Mouse (Mus musculus): Measurements from ENCODE around the gene Fmr1.
"Not testable (repeated sequence)": the region's sequence is repeated elsewhere in the genome, so short reads cannot be mapped to it uniquely, and the experiment has no call there.

Gene Fmr1

DNA sequence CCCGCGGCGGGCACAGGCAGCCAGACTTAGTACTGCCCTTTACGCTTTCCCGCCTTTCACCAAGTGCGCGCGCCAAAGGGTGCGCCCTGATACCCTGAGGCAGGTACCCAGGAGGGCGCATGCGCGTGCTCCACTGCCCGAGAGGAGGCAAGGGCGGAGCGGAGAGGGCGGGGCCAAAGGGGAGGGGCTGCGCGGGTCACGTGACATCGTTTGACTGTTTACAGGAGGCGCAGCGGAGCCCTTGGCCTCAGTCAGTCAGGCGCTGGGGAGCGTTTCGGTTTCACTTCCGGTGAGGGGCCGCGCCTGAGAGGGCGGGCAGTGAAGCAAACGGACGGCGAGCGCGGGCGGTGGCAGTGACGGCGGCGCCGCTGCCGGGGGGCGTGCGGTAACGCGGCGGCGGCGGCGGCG lies at the start of gene Fmr1:
Gene Fmr1, plus strand, starts transcription at position 209 of the 408 bp plus-strand sequence.
- peak; percentile 98 for DNase-seq

DNA sequence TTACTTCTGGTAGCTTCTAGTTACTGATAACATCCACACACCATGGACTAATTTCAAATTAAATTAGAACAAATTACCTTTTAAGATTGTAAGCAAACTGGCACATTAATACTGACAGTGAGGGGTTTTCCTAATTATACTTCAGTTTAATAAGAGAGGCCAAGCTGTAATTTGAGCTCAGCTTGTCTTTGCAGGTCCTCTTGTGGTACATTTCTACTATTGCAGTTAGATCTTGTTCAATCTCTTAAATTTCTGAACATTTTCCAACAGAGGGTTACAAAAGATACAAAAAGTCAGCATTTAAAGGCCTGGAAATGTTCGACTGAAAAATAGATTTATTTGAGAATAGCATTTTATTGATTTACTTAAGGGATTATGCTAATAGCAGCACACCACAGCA lies 36.7 kb upstream of the Fmr1 start:
- DNase-seq: no peak

DNA sequence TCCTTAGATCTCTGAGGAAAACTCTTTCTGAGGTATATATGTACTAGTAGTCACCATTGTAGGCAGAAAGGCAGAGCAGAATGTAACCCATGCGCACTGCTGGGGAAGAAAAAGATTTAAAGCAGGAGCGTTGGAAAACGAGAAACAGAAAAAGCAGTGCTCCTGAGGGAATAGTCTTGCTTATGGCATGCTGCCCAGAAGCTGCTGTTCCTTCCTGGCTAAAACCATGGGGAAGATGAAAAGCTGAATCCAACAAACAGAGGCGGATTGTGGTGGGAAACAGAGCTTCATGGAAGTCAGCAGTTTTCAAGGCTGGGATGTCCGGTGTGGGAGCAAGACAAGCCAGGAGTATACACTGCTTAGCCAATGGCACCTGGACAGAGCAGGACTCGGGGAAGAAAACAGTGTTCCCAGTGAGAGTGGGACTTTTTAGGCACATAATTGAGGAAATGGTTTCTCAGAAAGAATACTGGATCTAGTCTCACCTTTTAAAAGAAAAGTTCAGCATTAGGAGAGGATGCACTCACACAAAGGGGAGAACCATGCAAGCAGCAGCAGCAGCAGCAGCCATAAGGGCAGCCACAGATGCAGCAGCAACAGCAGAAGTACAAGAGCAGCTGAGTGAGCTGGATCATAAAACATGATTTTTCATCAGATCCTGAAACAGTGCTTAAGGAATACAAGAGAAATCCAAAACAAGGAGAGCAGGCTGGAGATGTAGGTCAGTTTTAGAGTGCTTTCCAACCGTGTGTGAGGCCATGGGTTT lies 33.0 kb upstream of the Fmr1 start:
- no peak for DNase-seq

DNA sequence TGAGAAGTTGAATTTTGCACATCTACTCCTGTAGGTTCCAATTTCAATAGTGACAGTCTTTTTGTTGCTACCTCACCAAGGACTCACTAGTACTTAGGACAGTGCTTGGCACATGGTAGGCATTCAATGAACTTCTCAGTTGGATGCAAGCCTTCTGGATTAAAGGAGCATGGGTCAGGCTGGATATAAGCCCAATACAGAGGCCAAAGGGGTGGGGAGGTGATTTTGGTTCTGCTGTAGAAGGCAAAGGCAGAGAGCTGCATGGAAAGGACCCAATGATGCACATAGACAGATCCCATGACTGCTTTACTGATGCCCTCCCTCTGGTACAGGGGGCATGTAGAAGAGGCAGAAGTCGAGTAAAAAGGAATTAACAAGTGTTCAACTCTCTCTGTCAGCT lies 833 bp upstream of the Fmr1 start:
- DNase-seq: no peak

DNA sequence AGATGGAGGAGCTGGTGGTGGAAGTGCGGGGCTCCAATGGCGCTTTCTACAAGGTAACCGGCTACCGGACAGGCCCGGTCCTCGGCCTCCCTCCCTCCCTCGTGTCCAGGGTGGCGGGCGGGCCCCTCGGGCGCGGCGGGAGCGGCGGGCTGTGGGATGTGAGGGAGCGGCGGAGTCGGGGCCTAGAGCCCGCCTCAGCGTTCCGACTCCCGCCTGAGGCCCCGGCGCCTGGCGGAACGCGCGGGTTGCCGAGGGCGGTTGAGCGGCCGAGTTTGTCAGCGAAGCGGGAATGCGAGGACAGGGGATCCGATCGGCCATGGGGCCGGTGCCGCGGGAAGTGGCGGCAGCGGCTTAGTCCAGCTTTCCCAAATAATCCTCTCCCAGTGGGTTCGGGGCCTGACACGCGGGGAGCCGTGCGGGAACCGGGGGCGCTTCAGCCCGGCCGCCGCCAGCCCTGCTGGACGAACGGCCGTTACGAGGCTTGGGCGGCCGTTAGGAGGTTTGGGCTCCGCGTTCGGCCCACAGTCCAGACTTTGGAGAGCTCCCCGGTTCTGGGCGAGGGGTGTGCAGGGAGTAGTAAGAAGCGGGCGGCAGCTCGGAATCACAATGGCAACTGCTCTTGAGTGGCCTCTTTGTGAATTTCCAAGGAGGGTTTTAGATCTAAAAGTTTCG lies 610 bp downstream of the Fmr1 start:
- peak; percentile 14 for DNase-seq

DNA sequence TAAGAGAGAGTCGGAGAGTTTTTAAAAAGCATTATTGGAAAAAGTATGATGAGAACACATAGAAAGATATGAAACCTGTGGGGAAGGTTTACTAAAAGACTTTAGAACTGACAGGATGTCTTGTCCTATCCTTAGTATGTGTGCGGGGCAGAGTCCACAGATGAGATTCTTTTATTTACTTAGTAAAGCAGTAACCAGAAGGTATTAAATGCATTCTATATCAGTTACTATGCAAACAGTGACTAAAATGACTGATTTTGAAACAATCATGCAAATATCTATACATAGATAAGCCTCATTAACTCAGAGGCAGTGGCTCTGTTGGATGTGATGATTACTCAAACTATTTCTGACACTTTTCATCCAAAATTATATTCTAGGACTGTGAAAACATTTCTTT lies 6.4 kb downstream of the Fmr1 start:
- DNase-seq: no peak

DNA sequence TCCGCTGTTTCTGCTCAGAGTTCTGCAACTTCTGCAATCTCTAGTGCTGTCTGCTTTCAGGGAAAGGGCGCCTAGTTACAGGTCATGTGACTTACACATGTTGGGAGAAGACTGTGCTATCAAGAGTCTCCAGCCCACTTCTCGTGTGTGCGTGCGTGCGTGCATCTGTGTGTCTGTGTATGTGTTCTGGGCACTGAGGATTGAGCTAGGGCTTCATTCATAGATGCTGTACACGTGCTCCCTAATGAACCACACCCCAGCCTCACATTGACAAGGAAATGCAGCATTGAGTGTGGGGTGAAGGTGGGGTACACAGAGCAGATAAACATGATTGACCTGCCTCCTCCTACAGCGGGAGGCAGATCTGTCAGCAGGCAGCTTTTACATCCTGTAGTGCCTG lies 13.6 kb downstream of the Fmr1 start:
- not testable (repeated sequence) for DNase-seq

DNA sequence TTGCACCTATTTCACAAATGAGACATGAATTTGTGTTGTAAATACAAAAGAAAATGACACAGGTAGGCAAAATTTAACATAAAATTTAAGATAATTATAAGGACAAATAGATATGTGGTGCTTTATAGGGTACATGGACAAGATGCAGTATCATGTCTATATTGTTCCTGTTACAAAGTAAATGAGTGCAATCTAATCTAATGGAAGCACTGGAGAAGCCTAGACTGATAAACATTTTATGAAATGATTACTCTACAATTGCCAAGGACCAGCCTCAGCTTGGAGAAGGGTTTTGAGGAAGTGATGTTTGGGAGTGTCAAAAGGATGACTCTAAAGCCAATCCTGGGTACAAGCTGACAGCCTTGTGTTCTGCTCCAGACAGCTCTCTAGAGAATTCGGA lies 58.6 kb downstream of the Fmr1 start:
- no peak for DNase-seq

DNA sequence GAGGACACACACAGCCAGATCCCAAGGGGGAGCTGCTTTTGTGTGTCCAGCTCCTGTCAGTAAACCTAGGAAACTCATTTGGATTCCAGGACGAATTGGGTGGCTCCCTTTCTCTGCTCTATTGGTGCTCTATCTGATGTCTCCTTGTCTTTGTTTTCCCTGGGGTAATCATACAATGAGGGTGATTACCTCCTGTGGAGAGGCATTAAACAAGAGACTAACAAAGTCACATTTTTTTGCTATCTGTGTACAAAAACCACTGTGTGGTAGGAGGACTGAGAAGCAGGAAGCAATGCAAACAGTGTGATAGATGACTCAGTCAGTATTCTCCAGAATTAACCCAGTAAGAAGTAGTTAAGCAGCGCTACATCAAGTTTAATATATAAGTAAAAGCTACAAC lies 61.7 kb downstream of the Fmr1 start:
- DNase-seq: no peak

DNA sequence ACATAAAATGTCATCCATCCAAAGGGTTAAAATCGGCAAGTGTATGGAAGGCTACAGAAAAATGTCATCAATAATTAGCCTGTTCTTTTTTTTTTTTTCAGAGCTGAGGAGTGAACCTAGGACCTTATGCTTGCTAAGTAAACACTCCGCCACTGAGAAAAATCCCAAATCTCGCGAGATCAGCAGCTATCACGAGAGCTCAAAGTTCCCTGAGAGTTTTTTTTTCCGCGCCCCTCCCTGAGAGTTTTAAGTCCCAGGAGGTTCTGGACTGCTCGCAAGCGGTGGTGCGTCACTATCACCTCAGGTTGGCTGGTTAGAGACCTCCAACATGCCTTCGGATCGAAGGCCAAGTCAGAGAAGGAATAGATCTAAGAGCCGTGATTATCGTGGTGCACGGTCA lies 83.3 kb downstream of the Fmr1 start, which contains the start of gene Fmr1nb:
Gene Fmr1nb, plus strand, starts transcription at position 234 of the 400 bp plus-strand sequence.
- DNase-seq: peak; percentile 0

All from lung, postnatal 14 days (tissue).